Mouse (Mus musculus) spleen, adult 2 months (tissue): ENCODE results near the gene Armh4. TPM values are rescaled to one million over a fixed set of nuclear protein-coding genes. Genes with fewer than 3 reads are reported as not detected.

ENCODE experiments used
- DNase-seq, 2 experiments: peaks; one replicate each; pipeline versions ENCODE4 v3.0.0 to v3.0.0-alpha.2; 2012 to 2021; ENCODE audit warnings: low spot score in 2 of 2, low read depth in 1 of 2
- H3K27ac ChIP-seq: fragments of 200-500 bp; 2 replicates; pipeline ENCODE4 v1.5.1; 2012; ENCODE audit warnings: low read length, inconsistent platforms; ENCODE audit not compliant: insufficient read depth
- H3K27me3 ChIP-seq: fragments of 200-500 bp; 2 replicates; pipeline ENCODE4 v1.6.1; 2012; ENCODE audit warnings: mild to moderate bottlenecking, moderate library complexity, low read length, inconsistent platforms; ENCODE audit not compliant: control insufficient read depth, insufficient read depth
- H3K36me3 ChIP-seq: fragments of 200-500 bp; 2 replicates; pipeline ENCODE4 v1.6.1; 2012; ENCODE audit warnings: mild to moderate bottlenecking, low read length, inconsistent platforms; ENCODE audit not compliant: control insufficient read depth, insufficient read depth
- H3K4me1 ChIP-seq: fragments of 200-500 bp; 2 replicates; pipeline ENCODE4 v1.6.1; 2011; ENCODE audit warnings: inconsistent platforms; ENCODE audit not compliant: control insufficient read depth, insufficient read depth, insufficient read length
- H3K4me3 ChIP-seq: fragments of 200-500 bp; 2 replicates; pipeline ENCODE4 v1.5.1; 2011; ENCODE audit warnings: mild to moderate bottlenecking, inconsistent platforms; ENCODE audit not compliant: insufficient read depth, insufficient read length; ENCODE audit errors: extremely low read depth
- CTCF ChIP-seq: fragments of 200-500 bp; IDR thresholded peaks from 2 replicates; pipeline ENCODE4 v1.5.1; 2011; ENCODE audit warnings: mild to moderate bottlenecking, inconsistent platforms; ENCODE audit not compliant: insufficient read depth, insufficient read length, insufficient replicate concordance; ENCODE audit errors: extremely low read depth
- POLR2A ChIP-seq: fragments of 200-500 bp; IDR thresholded peaks from 2 replicates; pipeline ENCODE4 v1.6.1; 2011; ENCODE audit warnings: low read depth, low read length, inconsistent platforms
- WGBS: fragments of 180-500 bp; shearing (Covaris S2); methylation state at CpG from one replicate; pipeline ENCODE4 v1.1.7; 2018; 5-methylcytosine and 5-hydroxymethylcytosine counted together
- polyA plus RNA-seq: library from polyadenylated mRNA; depleted of rRNA; stranded (reverse); fragments of >200 nt; gene quantifications from 2 replicates; pipeline ENCODE4 v1.2.3, GENCODE M21; 2012; rRNA removed

The Armh4 gene
- polyA plus RNA-seq, 1 experiment = 0.11 TPM

DNA sequence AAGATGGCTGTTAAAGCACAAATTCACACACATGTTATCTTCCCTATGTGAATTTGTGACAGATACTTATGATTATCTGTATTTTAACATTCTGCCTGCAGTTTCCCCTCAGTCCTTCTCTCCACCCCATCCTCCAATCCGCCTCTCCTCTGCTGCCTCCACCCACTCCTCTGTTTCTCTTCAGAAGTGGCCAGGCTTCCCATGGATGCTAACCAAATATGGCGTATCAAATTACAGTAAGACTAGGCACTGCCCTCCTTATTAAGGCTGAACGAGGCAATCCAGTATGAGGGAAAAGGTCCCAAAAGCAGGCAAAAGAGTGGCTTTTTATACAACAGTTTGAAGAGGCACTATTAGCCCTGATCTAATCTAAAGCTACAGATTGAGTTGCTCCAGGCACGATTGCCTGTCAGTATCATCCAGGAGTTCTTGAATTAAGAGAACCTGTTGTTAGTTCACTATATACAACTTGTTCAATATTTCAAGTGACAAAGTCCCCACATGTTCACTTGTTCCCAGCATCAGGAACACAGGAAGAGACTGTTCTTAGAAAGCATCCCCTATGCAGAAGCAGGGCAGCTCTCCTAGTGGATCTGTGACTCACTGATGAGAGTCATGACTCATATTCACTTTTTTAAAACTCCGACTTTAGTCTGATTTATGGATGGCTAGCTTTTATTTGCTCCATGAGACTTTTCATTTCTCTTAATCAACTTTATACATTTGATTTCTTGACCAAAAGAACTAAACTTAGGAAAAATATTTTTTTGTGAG is 103.5 kb downstream of the Armh4 start:
- no peaks in the 10 kb centered on the region for H3K4me1 ChIP-seq
- H3K36me3 ChIP-seq = no peaks in the 10 kb centered on the region
- no peak for DNase-seq
- no peaks in the 10 kb centered on the region for H3K27me3 ChIP-seq
- no peak overlapping the region for H3K4me3 ChIP-seq
- WGBS = 75% methylated on average over 5 of the region's 5 CpGs
- TF ChIP-seq POLR2A (no peak), CTCF (no peak)
- H3K27ac ChIP-seq = no peak overlapping the region

DNA sequence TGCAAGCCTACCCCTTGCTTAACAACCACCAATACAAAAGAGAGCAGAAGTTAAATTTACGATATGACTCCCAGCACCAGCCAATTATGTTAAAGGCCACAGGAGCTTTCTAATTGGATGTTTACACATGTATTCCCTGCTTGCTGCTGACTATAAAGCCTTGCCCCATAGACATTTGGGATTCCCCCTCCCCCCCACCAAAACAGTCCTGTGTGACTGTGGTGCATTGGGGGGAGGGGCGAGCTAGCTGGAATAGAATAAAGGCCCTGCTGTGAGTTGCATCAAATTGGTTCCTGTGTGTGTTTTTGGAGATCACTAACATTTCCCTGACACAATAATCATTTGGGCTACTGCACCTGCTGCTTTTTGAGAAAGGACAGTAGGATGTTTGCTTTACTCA is 106.6 kb downstream of the Armh4 start:
- no peaks in the 10 kb centered on the region for H3K27me3 ChIP-seq
- no peak overlapping the region for H3K27ac ChIP-seq
- TF ChIP-seq POLR2A = no peak
- TF ChIP-seq CTCF = no peak
- 80% methylated on average over 2 of the region's 2 CpGs for WGBS
- no peaks in the 10 kb centered on the region for H3K36me3 ChIP-seq
- H3K4me3 ChIP-seq = no peak overlapping the region
- DNase-seq = no peak
- H3K4me1 ChIP-seq = no peaks in the 10 kb centered on the region

DNA sequence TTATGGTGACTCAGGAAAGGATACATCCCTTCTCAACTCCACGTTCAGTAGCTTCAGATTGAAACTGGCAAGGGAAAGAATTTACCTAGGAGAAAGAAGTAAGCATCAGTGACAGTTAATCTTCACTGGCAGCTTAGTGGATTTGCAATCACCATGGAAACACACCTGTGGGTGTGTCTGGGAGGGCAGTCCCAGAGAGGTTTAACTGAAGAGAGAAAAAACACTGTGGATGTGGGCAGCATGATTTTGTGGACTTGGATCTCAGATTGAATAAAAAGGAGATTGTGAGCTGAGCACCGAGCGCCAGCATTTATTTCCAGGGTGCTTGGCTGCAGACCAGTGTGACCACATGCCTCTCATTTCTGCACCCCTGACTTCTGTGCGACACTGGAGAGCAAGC is 122.7 kb downstream of the Armh4 start:
- no peak overlapping the region for H3K4me3 ChIP-seq
- DNase-seq = no peak
- H3K27me3 ChIP-seq = no peaks in the 10 kb centered on the region
- TF ChIP-seq CTCF (no peak), POLR2A (no peak)
- H3K27ac ChIP-seq = no peak overlapping the region
- 70% methylated on average over 4 of the region's 4 CpGs for WGBS
- H3K36me3 ChIP-seq = no peaks in the 10 kb centered on the region
- H3K4me1 ChIP-seq = no peaks in the 10 kb centered on the region

DNA sequence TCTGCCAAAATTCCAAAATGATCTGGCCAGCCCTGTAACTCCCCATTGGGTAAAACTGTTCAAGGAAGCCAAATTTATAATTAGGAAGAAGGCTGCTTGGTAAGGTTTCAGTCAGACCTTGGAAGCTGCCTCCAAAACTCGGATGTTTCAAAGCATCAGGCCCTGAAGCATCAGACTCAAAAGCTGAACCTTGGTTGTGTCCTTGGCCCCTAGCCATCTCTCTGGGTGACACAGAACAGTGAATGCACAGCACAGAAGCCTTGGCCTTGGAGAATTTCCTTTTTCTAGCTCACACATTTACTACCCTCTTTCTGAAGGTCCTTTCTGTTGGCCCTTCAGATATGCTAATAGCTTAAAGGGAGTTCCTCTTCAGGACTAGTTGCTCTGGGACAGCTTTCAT is 134.0 kb downstream of the Armh4 start:
- Histone ChIP-seq H3K4me1 (no peaks in the 10 kb centered on the region), H3K4me3 (no peak overlapping the region), H3K27ac (no peak overlapping the region), H3K36me3 (no peaks in the 10 kb centered on the region), H3K27me3 (no peaks in the 10 kb centered on the region)
- TF ChIP-seq CTCF (no peak), POLR2A (no peak)
- WGBS = 76% methylated on average over 1 of the region's 1 CpGs
- no peak for DNase-seq

DNA sequence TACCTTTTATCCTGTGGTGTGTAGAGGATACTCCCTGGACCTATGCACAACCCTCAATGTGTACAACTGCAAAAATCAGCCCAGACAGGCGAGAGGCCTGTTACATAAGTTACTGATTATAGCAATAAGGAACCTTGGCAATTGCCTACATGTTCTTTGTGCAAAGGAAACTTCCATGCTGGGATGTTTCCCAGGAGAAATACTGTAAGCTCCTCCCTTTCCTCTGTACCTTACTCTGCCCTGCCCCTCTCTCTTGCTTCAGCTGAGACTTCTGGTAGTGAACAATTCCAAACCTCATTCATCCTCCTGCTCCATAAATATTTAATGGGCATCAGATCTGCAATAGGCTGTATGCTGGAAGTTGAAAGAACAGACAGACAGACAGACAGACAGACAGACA is 145.8 kb downstream of the Armh4 start:
- Histone ChIP-seq H3K27me3 (no peaks in the 10 kb centered on the region), H3K4me1 (no peaks in the 10 kb centered on the region), H3K4me3 (no peak overlapping the region), H3K27ac (no peak overlapping the region), H3K36me3 (no peaks in the 10 kb centered on the region)
- WGBS = 50% methylated on average over 1 of the region's 1 CpGs
- DNase-seq = no peak
- TF ChIP-seq POLR2A = no peak
- no peak for TF ChIP-seq CTCF

DNA sequence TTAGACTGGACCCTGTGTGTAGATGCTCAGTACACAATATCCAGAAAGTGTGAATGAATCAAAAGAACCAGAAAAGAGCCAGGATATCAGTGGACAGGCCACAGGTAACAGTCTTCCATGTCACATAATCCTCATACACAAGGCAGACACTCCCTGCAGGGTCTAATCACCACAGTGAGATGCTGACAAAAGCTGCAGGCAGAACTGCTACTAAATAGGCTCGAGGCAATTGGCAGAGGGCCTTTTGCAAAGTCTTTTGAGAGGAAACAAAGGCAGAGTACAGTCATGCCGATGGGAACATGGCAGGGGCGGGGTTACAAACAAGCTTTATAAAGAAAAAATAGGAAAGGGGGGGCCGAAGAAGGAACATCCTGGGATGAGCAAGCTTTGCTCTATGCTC is 157.1 kb downstream of the Armh4 start:
- TF ChIP-seq CTCF (no peak), POLR2A (no peak)
- Histone ChIP-seq H3K4me3 (no peak overlapping the region), H3K36me3 (no peaks in the 10 kb centered on the region), H3K27ac (no peak overlapping the region), H3K27me3 (no peaks in the 10 kb centered on the region), H3K4me1 (no peaks in the 10 kb centered on the region)
- DNase-seq = no peak
- 74% methylated on average over 4 of the region's 4 CpGs for WGBS

Other genes with a start within 250 kb of the Armh4 start
- not detected in 2 replicates for gene Olfr722, start 118.6 kb upstream of the Armh4 start, polyA plus RNA-seq
- gene Olfr723, start 148.4 kb upstream of the Armh4 start, polyA plus RNA-seq = not detected in 2 replicates
- gene Olfr724, start 179.9 kb upstream of the Armh4 start, polyA plus RNA-seq = not detected in 2 replicates